Mouse (Mus musculus) intestine, postnatal 0 days (tissue): ENCODE data around the gene Cdkn1c. TPM values are rescaled to one million over a fixed set of nuclear protein-coding genes. Genes with fewer than 3 reads are reported as not detected.

Source experiments
- ATAC-seq: fragments of 200-750 bp; cut with Nextera tagmentation; 2 replicates; pipeline ENCODE4 v1.8.0; 2017; ENCODE audit warnings: mild to moderate bottlenecking, moderate TSS enrichment, moderate library complexity
- H3K27ac ChIP-seq: fragments of 300-500 bp; sonication (generic); 2 replicates; pipeline ENCODE4 v1.5.1; 2014; ENCODE audit warnings: mild to moderate bottlenecking, low read depth, low read length, moderate library complexity
- H3K27me3 ChIP-seq: fragments of 300-500 bp; sonication (generic); replicated peaks from 2 replicates; pipeline ENCODE4 v1.6.1; 2014; ENCODE audit warnings: low read length, mixed read lengths; ENCODE audit not compliant: control insufficient read depth, insufficient read depth
- H3K36me3 ChIP-seq: fragments of 300-500 bp; sonication (generic); 2 replicates; pipeline ENCODE4 v1.6.1; 2014; ENCODE audit warnings: mild to moderate bottlenecking, moderate library complexity; ENCODE audit not compliant: control insufficient read depth, insufficient read depth
- H3K4me1 ChIP-seq: fragments of 300-500 bp; sonication (generic); replicated peaks from 2 replicates; pipeline ENCODE4 v1.6.1; 2014; ENCODE audit warnings: antibody characterized with exemption, low read length, mixed read lengths; ENCODE audit not compliant: control insufficient read depth, insufficient read depth
- H3K4me2 ChIP-seq: fragments of 300-500 bp; sonication (generic); replicated peaks from 2 replicates; pipeline ENCODE4 v1.6.1; 2014; ENCODE audit warnings: low read depth, mild to moderate bottlenecking, moderate library complexity
- H3K4me3 ChIP-seq: fragments of 300-500 bp; sonication (generic); 2 replicates; pipeline ENCODE4 v1.5.1; 2014; ENCODE audit warnings: low read depth, low read length
- H3K9ac ChIP-seq: fragments of 300-500 bp; sonication (generic); 2 replicates; pipeline ENCODE4 v1.6.1; 2014; ENCODE audit warnings: mild to moderate bottlenecking, low read depth, low read length
- H3K9me3 ChIP-seq: fragments of 300-500 bp; sonication (generic); 2 replicates; pipeline ENCODE4 v1.6.1; 2016; ENCODE audit warnings: mixed run types; ENCODE audit not compliant: control insufficient read depth
- CTCF ChIP-seq: sonication (generic); IDR thresholded peaks from 2 replicates; pipeline ENCODE4 v1.5.1; 2016; ENCODE audit warnings: low read depth, mild to moderate bottlenecking, control low read depth, antibody characterized with exemption, moderate library complexity
- WGBS: fragments of 180-500 bp; shearing (Covaris S2); extraction: QIAGEN DNeasy Blood & Tissue Kit; methylation state at CpG from one replicate; pipeline ENCODE4 v1.1.7; 2014; 5-methylcytosine and 5-hydroxymethylcytosine counted together
- polyA plus RNA-seq: library from polyadenylated mRNA; unstranded; fragments of >200 nt; fragmentation: Nextera tagmentation; extraction: Ambion mirVana; gene quantifications from 2 replicates; pipeline ENCODE4 v1.2.1, GENCODE M21; 2015

Cdkn1c gene
- polyA plus RNA-seq, 1 experiment from 2014 or later: 615 TPM

DNA sequence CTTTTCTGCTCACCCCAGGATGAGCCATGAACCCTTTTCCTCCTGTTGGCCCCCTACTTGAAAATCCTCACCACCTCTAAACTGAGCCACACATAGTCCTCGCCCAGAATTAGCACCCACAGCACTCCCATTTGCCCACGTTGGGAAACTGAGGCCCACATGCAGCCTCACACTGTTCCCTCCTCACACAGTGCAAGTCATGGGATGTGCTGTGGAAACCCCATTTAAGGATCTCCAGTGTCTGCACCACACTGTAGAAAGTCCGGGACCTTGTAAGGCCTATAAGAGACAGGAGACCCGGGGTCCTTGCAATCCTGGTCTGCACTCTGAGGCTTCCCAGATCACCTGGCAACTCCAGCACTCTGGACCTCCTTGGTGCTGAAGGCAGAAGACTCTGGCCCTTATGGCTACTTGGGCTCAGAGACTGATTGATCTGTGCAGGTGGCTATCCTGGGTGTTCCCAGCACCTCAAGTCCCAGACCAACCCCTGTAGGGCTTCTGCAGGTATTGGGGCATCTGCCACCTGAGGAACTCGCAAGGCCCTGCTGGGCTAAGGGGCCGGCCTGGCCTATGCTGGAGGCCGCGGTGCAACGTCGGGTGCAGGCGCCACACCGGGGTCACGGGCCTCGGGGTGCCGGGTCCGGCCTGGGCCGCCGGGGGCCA is 23.5 kb downstream of the Cdkn1c start:
- Histone ChIP-seq H3K9ac (peak overlapping the region; percentile 51), H3K36me3 (no peaks in the 10 kb centered on the region), H3K4me3 (peak overlapping the region; percentile 50), H3K4me1 (no peaks in the 10 kb centered on the region), H3K27ac (no peak overlapping the region), H3K27me3 (peaks cover 10% of the 10 kb centered on the region; the same call in 1 of the 2 replicates), H3K9me3 (no peaks in the 10 kb centered on the region), H3K4me2 (peak overlapping the region; percentile 84)
- no peak for TF ChIP-seq CTCF
- ATAC-seq: 0 out of 2 replicates have a peak, but pooled peaks have one; percentile 22
- 30% methylated on average over 17 of the region's 18 CpGs for WGBS

GRCm38 (mm10) chr7:143433331-143433730 is 27.5 kb downstream of the Cdkn1c start:
- no peaks in the 10 kb centered on the region for H3K36me3 ChIP-seq
- no peak overlapping the region for H3K4me3 ChIP-seq
- ATAC-seq: no peak
- no peak overlapping the region for H3K27ac ChIP-seq
- H3K4me2 ChIP-seq: no peak overlapping the region
- H3K9ac ChIP-seq: no peak overlapping the region
- H3K27me3 ChIP-seq: 0 out of 2 replicates have a peak, but pooled peaks cover 7% of the 10 kb centered on the region
- TF ChIP-seq CTCF: no peak
- H3K9me3 ChIP-seq: no peaks in the 10 kb centered on the region
- WGBS: 73% methylated on average over 7 of the region's 7 CpGs
- H3K4me1 ChIP-seq: no peaks in the 10 kb centered on the region

DNA sequence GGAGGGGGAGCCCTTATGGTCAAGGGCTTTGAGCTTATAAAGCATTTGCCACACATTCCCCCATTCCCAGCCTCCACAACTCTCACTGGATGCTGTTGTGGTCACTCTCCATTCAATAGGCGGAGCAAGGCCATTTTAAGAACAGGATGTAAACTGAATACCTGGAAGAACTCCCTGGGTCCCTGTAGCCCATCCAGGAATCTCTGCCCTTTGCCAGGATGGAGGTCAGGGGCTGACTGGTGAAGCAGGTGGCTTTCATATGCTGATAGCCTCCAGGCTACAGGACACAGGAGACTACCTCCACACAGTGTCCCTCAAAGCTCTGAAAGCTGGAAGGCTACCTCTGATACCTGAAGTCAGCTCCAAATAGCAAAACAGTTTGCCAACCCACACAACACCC is 28.2 kb downstream of the Cdkn1c start:
- no peak overlapping the region for H3K4me3 ChIP-seq
- TF ChIP-seq CTCF: no peak
- no peaks in the 10 kb centered on the region for H3K9me3 ChIP-seq
- no peaks in the 10 kb centered on the region for H3K4me1 ChIP-seq
- 95% methylated on average over 1 of the region's 1 CpGs for WGBS
- H3K27ac ChIP-seq: no peak overlapping the region
- no peaks in the 10 kb centered on the region for H3K36me3 ChIP-seq
- ATAC-seq: no peak
- H3K4me2 ChIP-seq: no peak overlapping the region
- H3K27me3 ChIP-seq: 0 out of 2 replicates have a peak, but pooled peaks cover 2% of the 10 kb centered on the region
- H3K9ac ChIP-seq: no peak overlapping the region

DNA sequence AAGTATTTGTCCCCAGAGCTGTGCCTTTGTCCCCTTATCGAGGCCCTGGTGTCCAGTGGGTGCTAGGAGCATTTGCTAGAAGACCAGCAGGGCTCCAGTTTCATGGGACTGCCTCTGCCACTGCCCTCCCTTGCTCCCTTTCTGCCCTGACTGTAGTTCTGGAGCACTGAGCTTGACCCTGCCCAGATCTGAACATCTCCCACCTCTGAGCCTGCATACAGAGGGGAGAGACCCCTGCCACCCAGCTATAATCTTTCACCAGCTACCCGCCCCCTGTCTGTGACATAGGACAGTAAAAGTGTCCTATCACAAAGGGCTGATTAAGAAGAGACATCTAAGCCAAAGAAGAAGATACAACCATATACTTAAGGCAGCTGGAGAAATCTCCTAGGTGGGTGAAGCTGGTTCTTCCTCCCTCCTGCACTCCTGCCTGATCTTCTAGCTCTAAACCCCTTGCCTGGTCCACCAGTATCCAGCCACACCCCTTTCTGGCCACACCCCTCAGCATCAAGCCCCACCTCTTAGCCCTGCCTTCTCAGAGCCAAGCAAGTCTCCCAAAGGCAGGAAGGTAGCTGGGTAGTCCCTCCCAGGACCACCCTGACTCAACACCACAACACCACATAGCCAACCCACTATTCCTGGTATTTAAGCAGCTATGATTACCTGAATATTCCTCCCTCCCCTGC is 31.9 kb downstream of the Cdkn1c start:
- 67% methylated on average over 2 of the region's 2 CpGs for WGBS
- ATAC-seq: no peak
- H3K36me3 ChIP-seq: no peaks in the 10 kb centered on the region; the same call in 1 of the 2 replicates
- no peak overlapping the region for H3K9ac ChIP-seq
- no peaks in the 10 kb centered on the region for H3K27me3 ChIP-seq
- no peak overlapping the region for H3K4me3 ChIP-seq
- H3K9me3 ChIP-seq: no peaks in the 10 kb centered on the region
- TF ChIP-seq CTCF: no peak
- H3K4me2 ChIP-seq: no peak overlapping the region
- no peak overlapping the region for H3K27ac ChIP-seq
- H3K4me1 ChIP-seq: no peaks in the 10 kb centered on the region

- H3K4me2 ChIP-seq: no peak overlapping the region
- no peaks in the 10 kb centered on the region; the same call in 1 of the 2 replicates for H3K36me3 ChIP-seq
- H3K9me3 ChIP-seq: no peaks in the 10 kb centered on the region
- WGBS: 58% methylated on average over 23 of the region's 23 CpGs
- ATAC-seq: no peak
- no peak overlapping the region for H3K4me3 ChIP-seq
- no peak overlapping the region for H3K27ac ChIP-seq
- H3K27me3 ChIP-seq: no peaks in the 10 kb centered on the region
- H3K4me1 ChIP-seq: no peaks in the 10 kb centered on the region
- TF ChIP-seq CTCF: no peak
- H3K9ac ChIP-seq: no peak overlapping the region
These were observed 32.6 kb downstream of the Cdkn1c start for GRCm38 (mm10) chr7:143428142-143428813.

DNA sequence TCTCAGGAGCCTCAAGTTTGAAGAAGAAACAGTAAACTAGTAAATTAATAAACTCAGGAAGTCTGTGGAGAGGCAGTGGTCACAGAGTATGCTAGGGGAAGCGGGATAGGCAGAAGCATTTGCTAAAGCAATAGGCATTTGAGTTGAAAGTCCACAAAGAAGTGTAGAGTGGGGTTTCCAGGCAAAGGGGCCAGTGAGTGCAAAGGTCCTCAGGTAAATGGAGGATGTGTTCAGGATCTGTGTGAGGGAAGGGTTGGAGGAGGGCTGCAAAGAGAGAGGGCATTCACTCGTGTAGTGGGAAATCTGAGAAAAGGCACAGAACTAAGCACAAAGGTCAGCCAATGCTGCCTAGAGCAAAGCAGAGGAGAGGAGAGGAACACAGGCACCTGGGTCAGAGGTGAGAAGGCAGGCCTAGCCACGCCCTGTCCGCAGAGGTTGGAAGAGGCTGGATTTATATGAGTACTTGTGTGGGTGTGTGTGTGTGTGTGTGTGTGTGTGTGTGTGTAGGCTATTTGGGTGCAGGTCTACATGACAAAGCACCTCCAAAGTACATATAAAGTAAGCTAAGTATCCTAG is 41.2 kb downstream of the Cdkn1c start:
- 38% methylated on average over 4 of the region's 4 CpGs for WGBS
- Histone ChIP-seq H3K27me3 (no peaks in the 10 kb centered on the region), H3K9ac (no peak overlapping the region), H3K4me1 (peaks cover 14% of the 10 kb centered on the region), H3K4me2 (no peak overlapping the region), H3K36me3 (no peaks in the 10 kb centered on the region), H3K4me3 (no peak overlapping the region), H3K27ac (peak overlapping the region; percentile 17), H3K9me3 (no peaks in the 10 kb centered on the region)
- peak; percentile 87 for ATAC-seq
- no peak for TF ChIP-seq CTCF
